Mouse (Mus musculus) kidney, embryonic 14.5 days (tissue): ENCODE results near the gene A830031A19Rik. TPM values are rescaled to one million over a fixed set of nuclear protein-coding genes. Genes with fewer than 3 reads are reported as not detected.
A peak's percentile ranks its signal among the peaks of the same experiment; 100 is the strongest.

ENCODE experiments used
- ATAC-seq: fragments of 200-750 bp; cut with Nextera tagmentation; 2 replicates; pipeline ENCODE4 v1.8.0; 2017; ENCODE audit warnings: moderate number of reproducible peaks, mild to moderate bottlenecking, moderate TSS enrichment, moderate library complexity; ENCODE audit not compliant: low FRiP score, low TSS enrichment
- H3K27ac ChIP-seq: fragments of 300-500 bp; sonication (generic); 2 replicates; pipeline ENCODE4 v1.5.1; 2014; ENCODE audit warnings: low read depth, mild to moderate bottlenecking, low read length, moderate library complexity, mixed read lengths
- H3K27me3 ChIP-seq: fragments of 300-500 bp; sonication (generic); 2 replicates; pipeline ENCODE4 v1.6.1; 2014; ENCODE audit warnings: mild to moderate bottlenecking, low read length; ENCODE audit not compliant: control insufficient read depth, insufficient read depth
- H3K36me3 ChIP-seq: fragments of 300-500 bp; sonication (generic); 2 replicates; pipeline ENCODE4 v1.6.1; 2014; ENCODE audit warnings: low read length, mixed read lengths; ENCODE audit not compliant: control insufficient read depth, insufficient read depth
- H3K4me1 ChIP-seq: fragments of 300-500 bp; sonication (generic); 2 replicates; pipeline ENCODE4 v1.6.1; 2014; ENCODE audit warnings: low read length, mixed read lengths; ENCODE audit not compliant: control insufficient read depth, insufficient read depth
- H3K4me2 ChIP-seq: fragments of 300-500 bp; sonication (generic); replicated peaks from 2 replicates; pipeline ENCODE4 v1.6.1; 2014; ENCODE audit warnings: low read depth, mild to moderate bottlenecking, low read length
- H3K4me3 ChIP-seq: fragments of 300-500 bp; sonication (generic); 2 replicates; pipeline ENCODE4 v1.5.1; 2014; ENCODE audit warnings: mild to moderate bottlenecking, low read length
- H3K9ac ChIP-seq: fragments of 300-500 bp; sonication (generic); 2 replicates; pipeline ENCODE4 v1.6.1; 2014; ENCODE audit warnings: low read depth, mild to moderate bottlenecking, low read length, moderate library complexity
- H3K9me3 ChIP-seq: fragments of 300-500 bp; sonication (generic); 2 replicates; pipeline ENCODE4 v1.6.1; 2016; ENCODE audit warnings: low read length; ENCODE audit not compliant: control insufficient read depth
- WGBS: fragments of 180-500 bp; shearing (Covaris S2); extraction: QIAGEN DNeasy Blood & Tissue Kit; methylation state at CpG from one replicate; pipeline ENCODE4 v1.1.7; 2014; 5-methylcytosine and 5-hydroxymethylcytosine counted together
- polyA plus RNA-seq: library from polyadenylated mRNA; unstranded; fragments of >200 nt; fragmentation: Nextera tagmentation; extraction: Ambion mirVana; gene quantifications from 2 replicates; pipeline ENCODE4 v1.2.1, GENCODE M21; 2014

Gene A830031A19Rik
- not detected in 2 replicates for polyA plus RNA-seq

- Histone ChIP-seq H3K4me1 (0 out of 2 replicates have a peak, but pooled peaks cover 12% of the 10 kb centered on the region), H3K36me3 (no peaks in the 10 kb centered on the region), H3K27ac (no peak within 1 kb of the TSS), H3K9me3 (no peaks in the 10 kb centered on the region), H3K9ac (no peak within 1 kb of the TSS), H3K4me3 (peak within 1 kb of the TSS; percentile 50), H3K27me3 (peaks cover 48% of the 10 kb centered on the region), H3K4me2 (peak within 1 kb of the TSS; percentile 87)
- WGBS: under 1% methylated on average over 11 of the region's 11 CpGs
- ATAC-seq: no peak
Observed at GRCm38 (mm10) chr11:24074634-24075104, at the start of gene A830031A19Rik. A830031A19Rik (minus strand) TSS chr11:24075054.

- Histone ChIP-seq H3K27ac (no peak overlapping the region), H3K36me3 (no peaks in the 10 kb centered on the region), H3K27me3 (no peaks in the 10 kb centered on the region), H3K4me2 (no peak overlapping the region), H3K9me3 (no peaks in the 10 kb centered on the region), H3K4me3 (no peak overlapping the region), H3K4me1 (no peaks in the 10 kb centered on the region), H3K9ac (no peak overlapping the region)
- 90% methylated on average over 2 of the region's 2 CpGs for WGBS
- no peak for ATAC-seq
Observed at GRCm38 (mm10) chr11:24123991-24124390, 49.1 kb upstream of the A830031A19Rik start.

- H3K36me3 ChIP-seq: no peaks in the 10 kb centered on the region
- H3K27me3 ChIP-seq: no peaks in the 10 kb centered on the region
- 80% methylated on average over 7 of the region's 7 CpGs for WGBS
Observed at GRCm38 (mm10) chr11:24122899-24123298, 48.0 kb upstream of the A830031A19Rik start.

GRCm38 (mm10) chr11:24121136-24121535, 46.3 kb upstream of the A830031A19Rik start:
- no peak overlapping the region for H3K4me3 ChIP-seq
- H3K27me3 ChIP-seq: no peaks in the 10 kb centered on the region
- no peak for ATAC-seq
- H3K9me3 ChIP-seq: no peaks in the 10 kb centered on the region
- H3K4me2 ChIP-seq: no peak overlapping the region
- 95% methylated on average over 9 of the region's 9 CpGs for WGBS
- no peaks in the 10 kb centered on the region for H3K4me1 ChIP-seq
- no peak overlapping the region for H3K9ac ChIP-seq
- H3K27ac ChIP-seq: no peak overlapping the region
- H3K36me3 ChIP-seq: no peaks in the 10 kb centered on the region

More at GRCm38 (mm10) chr11:24122899-24123298, 48.0 kb upstream of the A830031A19Rik start:
- H3K27ac ChIP-seq: no peak overlapping the region
- no peak overlapping the region for H3K4me3 ChIP-seq
- no peak overlapping the region for H3K9ac ChIP-seq
- no peak overlapping the region for H3K4me2 ChIP-seq
- no peaks in the 10 kb centered on the region for H3K9me3 ChIP-seq
- no peaks in the 10 kb centered on the region for H3K4me1 ChIP-seq
- no peak for ATAC-seq

GRCm38 (mm10) chr11:24116582-24117318, 41.9 kb upstream of the A830031A19Rik start:
- no peaks in the 10 kb centered on the region for H3K4me1 ChIP-seq
- H3K27me3 ChIP-seq: no peaks in the 10 kb centered on the region
- H3K9ac ChIP-seq: no peak overlapping the region
- WGBS: 79% methylated on average over 7 of the region's 7 CpGs
- H3K4me2 ChIP-seq: no peak overlapping the region
- H3K36me3 ChIP-seq: no peaks in the 10 kb centered on the region
- no peak for ATAC-seq
- H3K4me3 ChIP-seq: no peak overlapping the region
- no peak overlapping the region for H3K27ac ChIP-seq
- no peaks in the 10 kb centered on the region for H3K9me3 ChIP-seq

GRCm38 (mm10) chr11:24116041-24116440, 41.2 kb upstream of the A830031A19Rik start:
- no peak overlapping the region for H3K4me2 ChIP-seq
- 97% methylated on average over 2 of the region's 2 CpGs for WGBS
- no peaks in the 10 kb centered on the region for H3K9me3 ChIP-seq
- no peak overlapping the region for H3K9ac ChIP-seq
- ATAC-seq: no peak
- no peaks in the 10 kb centered on the region for H3K36me3 ChIP-seq
- H3K27ac ChIP-seq: no peak overlapping the region
- H3K4me3 ChIP-seq: no peak overlapping the region
- no peaks in the 10 kb centered on the region for H3K27me3 ChIP-seq
- no peaks in the 10 kb centered on the region for H3K4me1 ChIP-seq

DNA sequence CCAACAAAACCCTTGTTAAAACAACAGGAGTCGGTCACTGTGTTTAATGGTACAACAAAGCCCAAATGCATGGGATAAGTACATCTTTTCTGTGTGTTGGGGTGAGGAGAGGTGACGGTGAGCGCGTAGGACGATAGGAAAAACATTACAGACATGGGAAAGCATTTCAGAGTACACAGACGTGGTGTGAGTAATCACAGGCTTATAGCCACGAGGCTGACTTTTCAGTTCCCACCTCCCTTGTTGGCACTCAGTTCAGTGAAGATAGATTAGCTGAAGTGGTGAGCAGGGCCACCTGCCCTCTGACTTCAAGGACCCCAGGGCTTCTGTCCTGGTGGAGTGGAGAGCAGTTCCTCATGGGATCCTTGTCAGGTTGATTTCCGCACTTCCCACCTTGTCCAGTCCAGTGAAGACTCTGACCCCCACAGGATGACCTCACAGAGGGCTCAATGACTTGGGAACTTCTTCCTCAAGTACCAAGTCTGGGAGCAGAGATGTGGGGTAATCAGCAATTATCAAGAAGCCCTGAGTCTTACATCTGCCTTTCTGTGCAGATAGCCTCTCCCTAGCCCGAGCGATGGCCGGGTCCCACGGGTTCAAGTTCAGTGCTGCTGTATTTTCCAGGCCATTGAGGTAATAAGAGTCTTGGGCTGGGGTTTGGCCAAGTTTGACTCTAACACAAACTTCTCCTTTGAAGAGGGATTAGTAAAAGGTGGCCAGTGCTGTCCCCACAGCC, 40.3 kb upstream of the A830031A19Rik start:
- Histone ChIP-seq H3K9me3 (no peaks in the 10 kb centered on the region), H3K9ac (no peak overlapping the region), H3K27ac (no peak overlapping the region), H3K4me3 (no peak overlapping the region), H3K36me3 (no peaks in the 10 kb centered on the region), H3K4me1 (no peaks in the 10 kb centered on the region), H3K27me3 (no peaks in the 10 kb centered on the region), H3K4me2 (no peak overlapping the region)
- no peak for ATAC-seq
- WGBS: 74% methylated on average over 12 of the region's 12 CpGs

DNA sequence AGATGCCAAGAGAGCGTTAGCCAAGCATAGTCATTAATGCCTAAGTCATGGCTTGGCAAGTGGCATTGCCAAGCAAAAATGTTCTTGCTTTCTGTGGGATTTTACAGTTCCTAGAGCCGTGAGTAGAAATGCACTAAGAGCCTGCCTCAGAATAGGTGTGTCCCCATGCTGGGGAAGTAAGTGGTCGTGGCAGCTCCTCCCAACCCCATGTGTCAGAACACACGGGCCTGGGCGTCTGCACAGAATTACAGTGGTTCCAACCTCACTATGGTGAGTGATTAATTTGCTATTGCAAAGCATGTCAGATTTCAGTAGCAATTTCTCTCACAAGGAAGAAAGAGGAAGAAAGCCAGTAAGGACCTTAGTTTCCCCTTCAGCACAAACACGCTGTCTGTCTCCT, 36.9 kb upstream of the A830031A19Rik start:
- ATAC-seq: no peak
- H3K9me3 ChIP-seq: no peaks in the 10 kb centered on the region
- H3K36me3 ChIP-seq: no peaks in the 10 kb centered on the region
- no peaks in the 10 kb centered on the region for H3K27me3 ChIP-seq
- no peak overlapping the region for H3K4me2 ChIP-seq
- H3K4me1 ChIP-seq: no peaks in the 10 kb centered on the region
- no peak overlapping the region for H3K27ac ChIP-seq
- 57% methylated on average over 6 of the region's 6 CpGs for WGBS
- no peak overlapping the region for H3K9ac ChIP-seq
- no peak overlapping the region for H3K4me3 ChIP-seq

DNA sequence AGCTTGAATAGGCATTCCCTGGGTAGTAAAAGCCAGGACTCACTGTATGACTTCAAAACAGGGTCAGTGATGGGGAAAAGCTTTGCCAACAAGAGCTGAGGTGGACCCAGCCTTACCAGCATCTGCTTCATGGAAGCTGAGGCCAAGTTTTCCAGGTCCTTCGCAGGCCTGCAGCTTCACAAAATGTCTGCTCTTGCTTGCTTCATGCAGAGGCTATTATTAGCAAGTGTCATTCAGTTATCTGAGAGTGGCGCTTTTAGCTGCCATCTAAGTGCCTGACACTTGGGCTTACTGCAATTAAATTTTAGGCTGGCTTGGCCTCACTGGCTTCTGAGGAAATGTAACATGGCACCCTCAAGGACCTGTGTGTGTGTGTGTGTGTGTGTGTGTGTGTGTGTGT, 35.3 kb upstream of the A830031A19Rik start:
- no peak for ATAC-seq
- no peak overlapping the region for H3K4me2 ChIP-seq
- H3K4me3 ChIP-seq: no peak overlapping the region
- H3K4me1 ChIP-seq: no peaks in the 10 kb centered on the region
- H3K9ac ChIP-seq: no peak overlapping the region
- H3K27me3 ChIP-seq: no peaks in the 10 kb centered on the region
- no peaks in the 10 kb centered on the region for H3K9me3 ChIP-seq
- no peak overlapping the region for H3K27ac ChIP-seq
- H3K36me3 ChIP-seq: no peaks in the 10 kb centered on the region
- WGBS: 90% methylated on average over 2 of the region's 2 CpGs
